Mouse (Mus musculus): ENCODE data around the gene Gpr84.
A peak's percentile ranks its signal among the peaks of the same experiment; 100 is the strongest.

Gene Gpr84

DNA sequence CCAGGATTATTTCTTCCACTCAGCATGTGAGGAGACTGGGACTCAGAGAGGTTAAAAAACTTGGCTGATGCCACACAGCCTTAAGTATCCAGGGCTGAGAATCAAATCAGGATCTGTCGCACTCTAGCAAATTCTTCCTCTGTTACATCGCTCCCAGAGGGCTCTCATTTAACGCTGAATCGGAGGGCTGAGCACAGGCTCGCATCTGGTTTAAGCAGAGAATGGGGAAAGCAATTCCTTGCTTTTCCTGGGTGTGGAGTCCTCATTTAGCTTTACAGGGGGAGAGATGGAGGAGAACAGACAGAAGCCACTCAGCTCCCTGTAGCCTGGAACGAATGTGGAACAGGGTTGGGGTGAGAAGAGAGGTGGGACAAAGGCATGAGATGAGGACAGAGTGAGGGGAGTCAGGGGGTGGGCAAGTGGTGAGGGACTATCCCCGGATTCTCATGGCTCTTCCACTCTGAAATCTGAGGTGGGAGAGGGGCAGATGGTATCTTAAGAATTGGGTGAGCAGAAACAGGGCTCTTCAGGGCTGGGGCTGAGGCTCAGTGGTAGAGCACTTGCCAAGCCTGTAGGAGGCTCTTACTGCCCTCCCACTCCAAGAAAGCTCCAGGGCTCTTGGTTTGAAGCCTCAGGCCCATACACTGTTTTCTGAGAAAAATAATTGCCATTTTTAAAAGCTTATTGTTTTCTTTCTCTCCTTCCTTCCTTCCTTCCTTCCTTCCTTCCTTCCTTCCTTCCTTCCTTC lies 25.2 kb upstream of the Gpr84 start:
- no peak for DNase-seq (ENCODE audit: low read depth)

- DNase-seq (ENCODE audit: low read depth) = no peak
Measured at GRCm38 (mm10) chr15:103335040-103335439, 24.6 kb upstream of the Gpr84 start.

- DNase-seq (ENCODE audit: low read depth) = no peak
Measured at GRCm38 (mm10) chr15:103334194-103334593, 23.8 kb upstream of the Gpr84 start.

DNA sequence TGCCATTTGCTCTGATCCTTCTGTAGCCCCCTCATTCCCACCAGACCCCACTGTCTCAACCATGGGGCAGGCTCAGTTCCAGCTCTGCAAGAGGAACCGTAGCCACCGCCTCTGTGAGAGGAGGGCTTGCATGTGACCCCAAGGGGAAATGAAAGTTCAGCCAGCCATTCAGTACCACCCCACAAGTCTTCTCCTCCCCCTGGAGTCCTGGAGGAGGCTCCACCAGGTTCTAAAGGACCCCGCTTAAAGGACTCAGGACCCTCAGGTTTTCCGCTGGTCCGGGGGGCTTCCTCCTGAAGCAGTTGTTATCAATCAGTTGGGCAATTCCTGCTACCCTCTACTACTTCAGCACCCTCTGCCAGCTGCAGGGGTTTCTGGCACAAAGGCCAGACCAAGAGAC lies 23.3 kb upstream of the Gpr84 start:
- DNase-seq (ENCODE audit: low read depth) = no peak

DNA sequence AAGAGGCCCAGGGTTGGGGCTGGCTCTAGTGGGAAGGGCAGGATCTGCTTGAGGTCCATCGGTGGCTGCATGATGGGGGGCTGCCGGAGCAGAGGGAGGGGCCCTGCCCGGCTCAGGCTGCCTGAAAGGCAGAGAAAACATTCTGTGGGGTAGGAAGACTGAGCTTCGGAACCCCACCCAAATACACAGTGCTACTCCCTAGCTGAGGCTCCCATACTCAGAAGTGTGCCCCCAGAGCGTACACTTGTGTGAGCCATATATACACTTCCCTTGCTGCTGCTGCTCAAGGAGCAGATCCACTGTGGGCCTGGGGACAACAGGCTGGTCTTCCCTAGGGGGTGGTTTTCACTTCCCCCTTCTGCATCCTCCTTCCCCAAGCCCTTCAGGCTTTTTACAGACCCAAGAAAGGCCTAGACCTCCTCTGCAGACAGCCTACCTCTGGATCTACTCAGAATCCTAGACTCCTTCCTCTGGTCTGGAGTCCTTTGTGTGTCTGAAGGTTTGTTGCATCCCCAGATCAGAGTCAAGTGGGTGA lies 22.7 kb upstream of the Gpr84 start:
- DNase-seq (ENCODE audit: low read depth) = no peak

GRCm38 (mm10) chr15:103323455-103324247 lies 13.2 kb upstream of the Gpr84 start:
- no peak for DNase-seq (ENCODE audit: low read depth)

GRCm38 (mm10) chr15:103323070-103323454 lies 12.7 kb upstream of the Gpr84 start:
- no peak for DNase-seq (ENCODE audit: low read depth)

GRCm38 (mm10) chr15:103322396-103322795 lies 12.0 kb upstream of the Gpr84 start:
- no peak for DNase-seq (ENCODE audit: low read depth)

DNA sequence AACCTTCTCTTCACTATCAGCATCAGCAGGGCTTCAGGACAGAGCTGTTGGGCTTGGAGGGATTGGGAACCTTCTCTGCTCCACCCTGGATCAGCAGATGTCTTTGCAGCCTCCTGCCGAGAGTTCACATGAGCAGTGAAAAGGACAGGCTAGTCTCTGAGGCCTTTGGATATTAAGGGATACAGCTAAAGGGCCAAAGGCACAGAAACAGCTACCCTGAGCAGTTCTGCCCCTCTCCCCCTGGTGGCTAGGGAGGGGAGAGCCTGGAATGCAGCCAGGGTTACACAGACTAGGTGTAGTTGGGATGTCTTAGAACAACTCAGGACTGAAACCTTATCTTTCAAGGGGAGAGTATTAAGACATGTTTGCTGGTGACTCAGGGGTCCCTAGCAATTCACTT lies 10.7 kb upstream of the Gpr84 start:
- no peak for DNase-seq (ENCODE audit: low read depth)

DNA sequence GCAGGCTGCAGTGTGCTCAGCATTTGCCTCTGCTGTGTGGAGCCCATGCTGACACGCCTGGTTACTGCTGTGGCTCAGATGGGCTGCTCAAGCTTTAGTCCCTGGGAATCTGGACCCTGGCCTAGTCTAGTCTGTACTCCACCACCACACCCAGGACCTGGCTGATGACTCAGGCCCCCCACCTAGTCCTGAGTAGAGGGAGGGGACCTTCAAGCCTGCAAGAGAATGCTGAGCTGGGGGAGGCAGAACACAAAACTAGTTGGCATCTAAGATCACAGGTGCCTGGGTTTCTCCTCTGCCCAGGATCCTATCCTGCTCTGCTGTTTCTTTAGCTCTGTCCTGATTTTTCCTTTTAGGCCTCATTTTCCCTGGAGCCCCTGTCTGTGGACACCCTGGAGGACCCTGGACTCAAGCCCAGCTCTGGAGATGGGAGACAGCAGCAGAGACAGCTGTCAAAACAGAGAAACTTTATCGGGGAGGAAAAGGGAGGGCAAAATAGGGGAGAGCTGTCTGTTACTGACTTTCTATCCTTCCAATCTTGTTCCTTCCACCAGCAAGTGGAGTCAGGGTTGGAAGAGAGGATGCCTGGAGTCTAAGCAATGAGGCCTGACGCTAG lies 7.9 kb upstream of the Gpr84 start:
- peak; percentile 55 for DNase-seq (ENCODE audit: low read depth)

DNA sequence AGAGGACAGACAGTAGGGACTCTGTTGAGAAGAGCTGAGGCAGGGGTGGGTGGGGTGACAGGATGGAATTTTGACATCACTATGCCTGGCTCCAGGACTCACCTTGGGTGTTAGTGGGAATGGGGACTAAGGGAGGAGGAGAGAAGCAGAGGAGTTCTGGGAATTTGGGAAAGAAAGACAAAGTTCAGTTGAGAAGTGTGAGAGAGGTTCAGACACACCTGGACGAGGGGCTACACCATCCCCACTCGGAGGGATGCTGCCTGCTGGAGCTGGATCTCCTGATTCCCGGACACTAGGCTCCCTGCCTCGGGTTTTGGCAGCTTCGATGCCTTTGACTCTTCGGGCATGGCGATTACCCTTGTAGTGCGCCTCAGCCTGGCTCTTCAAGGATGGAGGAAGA lies 7.3 kb upstream of the Gpr84 start:
- DNase-seq (ENCODE audit: low read depth) = no peak

GRCm38 (mm10) chr15:103317120-103317519 lies 6.7 kb upstream of the Gpr84 start:
- DNase-seq (ENCODE audit: low read depth) = no peak

DNA sequence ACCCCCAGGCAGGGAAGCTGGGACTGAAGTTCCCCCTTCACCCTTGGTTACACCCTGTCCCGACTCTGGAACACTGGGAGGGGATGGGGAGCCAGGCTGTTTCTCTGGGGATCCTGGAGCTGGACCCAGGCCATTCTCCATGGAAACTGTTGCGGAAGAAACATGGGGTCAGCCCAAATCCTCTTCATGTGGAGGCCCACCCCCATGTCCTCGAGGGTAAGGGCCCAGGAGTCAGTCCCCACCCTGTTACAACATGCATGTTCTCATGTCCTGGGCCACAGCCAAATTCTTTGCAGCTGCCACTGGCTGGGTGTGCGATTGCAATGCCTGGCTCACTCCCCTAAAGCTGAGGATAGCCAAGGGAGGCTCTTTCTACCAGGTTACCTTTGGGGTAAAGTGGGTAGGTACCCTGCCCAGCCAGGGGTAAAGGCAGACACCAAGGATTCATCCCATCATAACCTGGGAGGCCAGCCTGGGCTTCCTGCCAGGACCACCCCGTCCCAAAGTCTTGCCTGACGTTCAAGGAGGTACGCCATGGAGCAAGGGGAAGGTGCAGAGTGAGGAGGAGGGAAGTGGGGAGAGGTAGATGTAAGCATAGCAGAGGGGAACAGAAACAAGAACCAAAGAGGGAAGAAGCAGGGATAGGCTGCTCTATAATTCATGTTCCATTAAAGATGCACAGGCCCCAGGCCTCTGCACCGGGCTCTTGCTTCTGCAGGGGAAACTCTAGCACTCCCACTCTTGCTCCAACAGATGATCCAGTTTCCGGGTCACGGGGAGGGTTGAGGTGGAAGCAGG lies 5.8 kb upstream of the Gpr84 start:
- DNase-seq (ENCODE audit: low read depth) = no peak

GRCm38 (mm10) chr15:103315011-103315502 lies 4.6 kb upstream of the Gpr84 start:
- no peak for DNase-seq (ENCODE audit: low read depth)

DNA sequence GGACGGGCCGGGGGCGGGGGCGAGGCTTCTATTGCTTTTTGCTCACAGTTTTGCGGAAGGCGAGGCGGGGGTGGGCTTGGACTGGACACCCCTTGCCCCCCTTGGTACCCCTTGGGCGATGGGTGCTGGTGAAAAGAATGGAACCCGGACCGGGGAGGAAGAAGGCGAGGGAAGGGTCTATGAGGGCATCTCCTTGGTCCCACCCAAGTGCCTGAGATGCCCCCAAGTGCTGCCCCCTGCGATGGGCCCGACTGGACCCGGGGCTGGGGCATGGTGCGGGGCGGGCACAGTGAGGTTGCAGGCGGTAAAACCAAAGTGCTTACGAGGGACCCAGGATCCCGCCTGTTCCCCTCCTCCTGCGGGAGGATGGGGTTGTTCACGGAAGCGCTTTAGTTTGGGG lies 3.8 kb upstream of the Gpr84 start:
- no peak for DNase-seq (ENCODE audit: low read depth)

- no peak for DNase-seq (ENCODE audit: low read depth)
Measured at GRCm38 (mm10) chr15:103313495-103314095, 3.2 kb upstream of the Gpr84 start.

DNA sequence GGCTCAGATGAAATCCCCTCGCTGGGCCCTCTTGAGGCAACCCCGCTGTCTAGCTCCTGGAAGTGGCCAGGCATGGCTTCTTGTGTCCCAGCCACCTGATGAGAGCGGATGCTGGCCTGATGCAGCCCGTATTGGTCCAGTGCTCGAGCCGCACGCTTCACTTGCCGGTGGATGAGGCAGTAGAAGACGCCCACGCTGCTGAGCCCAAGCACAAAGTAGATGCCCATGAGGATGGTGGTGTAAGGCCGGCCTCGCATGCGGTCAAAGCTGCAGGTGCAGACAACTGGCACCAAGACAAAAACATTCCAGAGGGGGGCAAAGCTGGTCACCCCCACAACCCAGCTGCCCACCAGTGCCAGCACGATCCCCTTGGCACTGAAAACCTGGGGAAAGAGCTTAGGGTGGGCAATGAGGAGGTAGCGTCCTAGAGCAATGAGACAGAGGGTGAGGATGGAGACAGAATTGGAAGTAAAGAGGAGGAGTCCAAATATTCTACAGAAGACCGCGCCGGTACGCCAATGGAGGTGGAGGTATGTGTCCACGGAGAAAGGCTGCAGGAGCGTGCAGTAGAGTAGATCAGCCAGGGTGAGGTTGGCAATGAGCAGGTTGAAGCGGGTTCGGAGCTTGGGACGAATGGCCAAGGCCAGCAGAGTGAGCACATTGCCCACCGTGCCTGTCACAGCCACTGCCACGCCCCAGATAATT lies 1.4 kb downstream of the Gpr84 start:
- no peak for DNase-seq (ENCODE audit: low read depth)

DNA sequence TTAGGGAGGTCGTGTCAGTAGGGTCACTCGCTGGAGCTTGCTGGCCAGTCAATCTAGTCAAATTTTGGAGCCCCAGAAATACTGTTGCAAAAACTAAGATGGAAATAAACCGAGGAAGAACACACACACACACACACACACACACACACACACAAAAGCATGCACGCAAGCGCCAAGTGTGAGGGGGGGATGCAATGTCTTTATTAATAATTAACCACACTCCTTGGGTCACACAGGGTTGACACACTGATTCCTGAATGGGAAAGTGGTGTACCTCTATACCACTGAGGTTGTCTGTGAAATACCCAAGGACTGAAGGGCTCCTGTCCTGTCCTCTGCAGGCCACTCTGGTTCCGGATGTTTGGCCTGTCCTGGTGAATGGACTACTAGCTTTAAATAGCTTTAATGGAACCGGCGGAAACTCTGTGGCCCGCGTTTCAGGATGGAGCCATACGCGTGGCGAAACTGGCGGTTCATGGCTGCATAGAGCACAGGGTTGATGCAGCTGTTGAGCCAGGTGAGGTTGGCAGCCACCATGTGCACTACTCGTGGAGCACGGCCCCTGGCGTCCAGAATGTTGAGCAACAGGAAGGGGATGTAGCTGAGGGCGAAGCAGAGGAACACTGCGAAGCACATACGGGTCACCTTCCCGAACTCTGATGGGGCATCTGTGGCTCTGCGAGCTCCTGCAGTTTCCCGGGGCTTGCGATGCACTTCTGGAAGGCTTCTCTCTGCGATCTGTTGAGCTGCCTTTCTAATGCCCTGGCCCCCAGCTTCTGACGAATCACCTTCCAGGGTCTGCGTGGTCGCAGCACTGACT lies 2.1 kb downstream of the Gpr84 start:
- DNase-seq (ENCODE audit: low read depth) = no peak

- peak; percentile 85 for DNase-seq (ENCODE audit: low read depth)
Measured at GRCm38 (mm10) chr15:103307125-103307524, 3.3 kb downstream of the Gpr84 start.

All from fibroblast of lung, adult 2 months (primary cell).